Mouse (Mus musculus): ENCODE results near the gene 1700122O11Rik. TPM values are rescaled to one million over a fixed set of nuclear protein-coding genes. Genes with fewer than 3 reads are reported as not detected.

The 1700122O11Rik gene
- polyA plus RNA-seq (2012; rRNA removed) = not detected in 2 replicates

- H3K27ac ChIP-seq (ENCODE audit: insufficient read depth, low read depth, low read length) = no peak within 1 kb of the TSS
- H3K36me3 ChIP-seq (ENCODE audit: control insufficient read depth, insufficient read depth, low read length) = no peaks in the 10 kb centered on the region
- H3K27me3 ChIP-seq (replicated peaks; ENCODE audit: control insufficient read depth, insufficient read depth, low read length) = no peaks in the 10 kb centered on the region
- H3K4me1 ChIP-seq (ENCODE audit: control insufficient read depth, insufficient read depth, low read length) = no peaks in the 10 kb centered on the region; the same call in 1 of the 2 replicates
- no peak within 1 kb of the TSS for H3K4me3 ChIP-seq (ENCODE audit: insufficient read depth, low read depth, low read length)
- no peak for DNase-seq
- 88% methylated on average over 2 of the region's 2 CpGs for WGBS
- no peak for TF ChIP-seq POLR2A (IDR thresholded peaks at IDR 0.05; ENCODE audit: low read depth, low read length)
- no peak for TF ChIP-seq CTCF (conservative IDR thresholded peaks at IDR 0.05; ENCODE audit: insufficient read depth, insufficient read length, low read depth, low read length)
These were observed at the start of gene 1700122O11Rik for GRCm38 (mm10) chr17:48038193-48038592. 1700122O11Rik (minus strand) TSS chr17:48038293.

GRCm38 (mm10) chr17:48080626-48081025 is 42.5 kb upstream of the 1700122O11Rik start:
- 52% methylated on average over 3 of the region's 3 CpGs for WGBS
- no peaks in the 10 kb centered on the region for H3K4me1 ChIP-seq (ENCODE audit: control insufficient read depth, insufficient read depth, low read length)
- DNase-seq = no peak
- H3K36me3 ChIP-seq (ENCODE audit: control insufficient read depth, insufficient read depth, low read length) = no peaks in the 10 kb centered on the region
- H3K27me3 ChIP-seq (replicated peaks; ENCODE audit: control insufficient read depth, insufficient read depth, low read length) = no peaks in the 10 kb centered on the region
- no peak overlapping the region for H3K4me3 ChIP-seq (ENCODE audit: insufficient read depth, low read depth, low read length)
- TF ChIP-seq CTCF (conservative IDR thresholded peaks at IDR 0.05; ENCODE audit: insufficient read depth, insufficient read length, low read depth, low read length) = no peak
- TF ChIP-seq POLR2A (IDR thresholded peaks at IDR 0.05; ENCODE audit: low read depth, low read length) = no peak
- no peak overlapping the region for H3K27ac ChIP-seq (ENCODE audit: insufficient read depth, low read depth, low read length)

DNA sequence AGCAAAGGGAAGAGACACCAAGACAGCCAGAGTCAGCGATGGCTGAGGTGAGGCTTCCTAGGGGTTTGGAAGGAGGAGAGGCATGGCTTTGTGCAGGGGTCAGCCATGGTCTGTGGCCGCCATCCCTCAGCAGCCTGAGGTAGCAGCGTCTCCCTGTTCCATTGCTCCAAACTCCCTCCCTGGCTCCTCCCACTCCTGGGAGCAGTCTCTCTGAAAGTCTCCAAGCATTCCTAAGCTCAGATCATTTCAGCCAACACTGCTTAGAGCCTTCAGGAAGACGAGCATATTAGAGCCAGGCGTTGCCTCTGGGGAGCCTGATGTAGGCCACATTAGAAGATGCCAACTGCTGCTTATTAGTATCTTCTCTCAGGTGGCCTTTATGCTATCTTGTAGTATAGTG is 29.6 kb upstream of the 1700122O11Rik start:
- Histone ChIP-seq H3K4me1 (ENCODE audit: control insufficient read depth, insufficient read depth, low read length) (no peaks in the 10 kb centered on the region), H3K27me3 (replicated peaks; ENCODE audit: control insufficient read depth, insufficient read depth, low read length) (no peaks in the 10 kb centered on the region), H3K4me3 (ENCODE audit: insufficient read depth, low read depth, low read length) (no peak overlapping the region), H3K36me3 (ENCODE audit: control insufficient read depth, insufficient read depth, low read length) (no peaks in the 10 kb centered on the region), H3K27ac (ENCODE audit: insufficient read depth, low read depth, low read length) (no peak overlapping the region)
- WGBS = 36% methylated on average over 5 of the region's 5 CpGs
- no peak for DNase-seq
- TF ChIP-seq POLR2A (IDR thresholded peaks at IDR 0.05; ENCODE audit: low read depth, low read length) = no peak
- no peak for TF ChIP-seq CTCF (conservative IDR thresholded peaks at IDR 0.05; ENCODE audit: insufficient read depth, insufficient read length, low read depth, low read length)

DNA sequence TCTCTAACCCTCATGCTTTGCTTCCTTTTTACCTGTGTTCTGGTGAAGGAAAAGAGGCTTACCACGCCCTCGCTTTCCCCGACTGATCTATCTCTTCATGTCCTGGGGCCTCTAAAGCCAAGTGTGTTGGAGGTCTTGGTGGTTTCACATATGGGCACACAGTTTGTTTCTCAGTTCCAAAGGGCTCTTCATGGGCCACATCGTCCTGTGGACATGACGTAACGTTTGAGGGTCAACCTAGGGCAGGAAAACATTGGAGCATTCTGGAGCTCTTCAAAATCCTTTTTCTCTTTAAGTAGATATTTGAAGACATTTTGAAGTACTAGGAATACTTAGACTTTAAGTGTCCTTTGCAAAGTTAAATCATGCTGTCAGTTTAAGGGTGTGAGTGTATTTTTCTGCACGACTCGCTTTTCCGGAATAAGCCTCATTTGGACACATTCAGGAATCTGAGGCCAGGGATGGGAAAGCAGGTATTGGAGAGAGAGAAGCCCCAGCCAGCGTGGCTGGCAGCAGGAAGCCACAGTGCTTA is 29.1 kb upstream of the 1700122O11Rik start:
- H3K4me3 ChIP-seq (ENCODE audit: insufficient read depth, low read depth, low read length) = no peak overlapping the region

DNA sequence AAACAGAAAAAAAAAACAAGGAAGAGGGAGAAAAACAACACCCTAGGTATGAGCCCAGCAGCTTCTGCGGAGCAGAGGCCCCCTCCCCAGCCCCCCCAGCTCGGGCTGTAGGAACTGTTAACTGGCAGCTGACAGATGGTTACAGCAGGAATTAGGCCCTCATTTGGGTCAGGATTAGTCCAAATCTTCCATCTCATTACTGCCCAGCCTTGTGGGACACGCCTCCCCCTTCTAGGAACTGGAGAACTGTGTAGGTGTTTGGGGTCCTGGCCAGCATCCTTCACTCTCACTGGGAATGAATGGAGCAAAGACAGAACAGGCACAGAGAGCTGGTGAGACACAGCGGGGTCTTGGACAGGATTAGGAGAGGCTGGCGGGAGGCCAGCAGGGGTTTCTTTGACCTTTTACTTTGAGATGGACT is 27.0 kb upstream of the 1700122O11Rik start:
- no peak for TF ChIP-seq POLR2A (IDR thresholded peaks at IDR 0.05; ENCODE audit: low read depth, low read length)
- no peak for TF ChIP-seq CTCF (conservative IDR thresholded peaks at IDR 0.05; ENCODE audit: insufficient read depth, insufficient read length, low read depth, low read length)
- Histone ChIP-seq H3K27me3 (replicated peaks; ENCODE audit: control insufficient read depth, insufficient read depth, low read length) (no peaks in the 10 kb centered on the region), H3K36me3 (ENCODE audit: control insufficient read depth, insufficient read depth, low read length) (no peaks in the 10 kb centered on the region), H3K4me1 (ENCODE audit: control insufficient read depth, insufficient read depth, low read length) (no peaks in the 10 kb centered on the region), H3K4me3 (ENCODE audit: insufficient read depth, low read depth, low read length) (no peak overlapping the region), H3K27ac (ENCODE audit: insufficient read depth, low read depth, low read length) (no peak overlapping the region)
- 65% methylated on average over 5 of the region's 5 CpGs for WGBS
- no peak for DNase-seq

More for the DNA sequence above, 29.1 kb upstream of the 1700122O11Rik start:
- Histone ChIP-seq H3K27ac (ENCODE audit: insufficient read depth, low read depth, low read length) (no peak overlapping the region), H3K4me1 (ENCODE audit: control insufficient read depth, insufficient read depth, low read length) (no peaks in the 10 kb centered on the region), H3K36me3 (ENCODE audit: control insufficient read depth, insufficient read depth, low read length) (no peaks in the 10 kb centered on the region), H3K27me3 (replicated peaks; ENCODE audit: control insufficient read depth, insufficient read depth, low read length) (no peaks in the 10 kb centered on the region)
- TF ChIP-seq POLR2A (IDR thresholded peaks at IDR 0.05; ENCODE audit: low read depth, low read length) (no peak), CTCF (conservative IDR thresholded peaks at IDR 0.05; ENCODE audit: insufficient read depth, insufficient read length, low read depth, low read length) (no peak)
- no peak for DNase-seq
- 69% methylated on average over 10 of the region's 10 CpGs for WGBS

GRCm38 (mm10) chr17:48064196-48064843 is 26.2 kb upstream of the 1700122O11Rik start:
- no peak overlapping the region for H3K27ac ChIP-seq (ENCODE audit: insufficient read depth, low read depth, low read length)
- 48% methylated on average over 10 of the region's 10 CpGs for WGBS
- H3K4me3 ChIP-seq (ENCODE audit: insufficient read depth, low read depth, low read length) = no peak overlapping the region
- no peaks in the 10 kb centered on the region for H3K4me1 ChIP-seq (ENCODE audit: control insufficient read depth, insufficient read depth, low read length)
- TF ChIP-seq POLR2A (IDR thresholded peaks at IDR 0.05; ENCODE audit: low read depth, low read length) (no peak), CTCF (conservative IDR thresholded peaks at IDR 0.05; ENCODE audit: insufficient read depth, insufficient read length, low read depth, low read length) (no peak)
- H3K36me3 ChIP-seq (ENCODE audit: control insufficient read depth, insufficient read depth, low read length) = no peaks in the 10 kb centered on the region
- no peaks in the 10 kb centered on the region for H3K27me3 ChIP-seq (replicated peaks; ENCODE audit: control insufficient read depth, insufficient read depth, low read length)
- no peak for DNase-seq

DNA sequence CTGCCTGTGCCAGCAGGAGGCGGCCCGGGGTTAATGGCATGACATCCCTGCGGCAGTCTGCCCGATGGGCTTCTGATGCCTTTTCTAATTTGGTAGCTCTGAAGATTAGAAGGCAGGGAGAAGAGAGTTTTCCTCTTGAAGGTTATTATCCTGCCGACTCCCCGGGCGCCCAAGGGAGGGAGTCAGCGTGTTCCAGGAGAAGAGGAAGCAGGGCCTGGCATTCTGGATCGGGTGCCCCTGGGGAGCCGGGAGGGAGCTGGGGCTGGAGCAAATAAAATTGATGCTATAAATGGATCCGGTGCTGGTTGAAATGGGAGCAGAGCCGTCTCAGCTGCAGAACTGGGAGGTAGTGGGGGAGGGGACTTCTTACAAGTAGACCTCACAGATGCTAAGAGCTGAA is 19.3 kb upstream of the 1700122O11Rik start:
- TF ChIP-seq POLR2A (IDR thresholded peaks at IDR 0.05; ENCODE audit: low read depth, low read length) = no peak
- no peak for TF ChIP-seq CTCF (conservative IDR thresholded peaks at IDR 0.05; ENCODE audit: insufficient read depth, insufficient read length, low read depth, low read length)
- no peak for DNase-seq
- 6% methylated on average over 12 of the region's 12 CpGs for WGBS
- H3K27me3 ChIP-seq (replicated peaks; ENCODE audit: control insufficient read depth, insufficient read depth, low read length) = no peaks in the 10 kb centered on the region; the same call in 1 of the 2 replicates
- H3K36me3 ChIP-seq (ENCODE audit: control insufficient read depth, insufficient read depth, low read length) = no peaks in the 10 kb centered on the region
- no peaks in the 10 kb centered on the region for H3K4me1 ChIP-seq (ENCODE audit: control insufficient read depth, insufficient read depth, low read length)
- H3K4me3 ChIP-seq (ENCODE audit: insufficient read depth, low read depth, low read length) = no peak overlapping the region
- H3K27ac ChIP-seq (ENCODE audit: insufficient read depth, low read depth, low read length) = no peak overlapping the region
